Mouse (Mus musculus) thymus, postnatal 14 days (tissue): ENCODE measurements around the gene Cep104.

ENCODE experiments used
- DNase-seq: peaks from one replicate; pipeline ENCODE4 v3.0.0; 2021

Gene Cep104

DNA sequence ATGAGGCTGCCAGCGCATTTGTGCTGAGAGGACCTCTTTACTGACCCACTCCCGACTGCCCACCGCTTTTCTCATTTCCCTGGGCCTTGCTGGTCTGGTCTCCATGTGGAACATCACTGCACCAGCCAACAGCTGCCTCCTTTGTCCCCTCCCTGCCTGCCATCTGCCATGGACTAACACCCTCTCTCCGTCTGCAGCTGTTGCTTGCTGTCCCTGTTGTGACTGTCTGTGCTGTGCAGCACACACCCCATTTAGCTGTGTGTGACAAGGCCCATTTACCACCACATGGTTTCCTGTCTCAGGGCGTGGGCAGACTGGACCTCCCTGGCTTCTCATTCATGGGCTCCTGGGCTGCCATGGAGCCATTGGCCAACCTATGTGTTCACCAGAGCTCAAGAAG lies 30.5 kb downstream of the Cep104 start:
- DNase-seq: no peak

DNA sequence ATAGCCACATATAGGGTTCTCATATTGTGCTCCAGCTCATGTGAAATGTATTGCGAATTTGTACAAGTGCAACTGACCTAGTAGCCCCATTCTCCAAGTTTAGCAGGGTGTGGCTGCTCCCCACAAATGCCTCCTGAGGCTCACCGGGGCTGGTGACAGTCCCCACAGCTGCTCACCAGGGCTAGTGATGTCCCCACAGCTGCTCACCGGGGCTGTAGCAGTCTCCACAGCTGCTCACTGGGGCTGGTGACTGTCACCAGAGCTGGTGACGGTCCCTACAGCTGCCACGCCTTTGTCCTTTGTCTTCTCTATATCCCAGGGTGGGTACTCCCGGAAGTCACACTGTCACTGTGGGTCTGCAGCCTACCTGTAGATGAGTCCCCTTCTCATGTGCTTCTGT lies 31.3 kb downstream of the Cep104 start:
- DNase-seq: no peak

DNA sequence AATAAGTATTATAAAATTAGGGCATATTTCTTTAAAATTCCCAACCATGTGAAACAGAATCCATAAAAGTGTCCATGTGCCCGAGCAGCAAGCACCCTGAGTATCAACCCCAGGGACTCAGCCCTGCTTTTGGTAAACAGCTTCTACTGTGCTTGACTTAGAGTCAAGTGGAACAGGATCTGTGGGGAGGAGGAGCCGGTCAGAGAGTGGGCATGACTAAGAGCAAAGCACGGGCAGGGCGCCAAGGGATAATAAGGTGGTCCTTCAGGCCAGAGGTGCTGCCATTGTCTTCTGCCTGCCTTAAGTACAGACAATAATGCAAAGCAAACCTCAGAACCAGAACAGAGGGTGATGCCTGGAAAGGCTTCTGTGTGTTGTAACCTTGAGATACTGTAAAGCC lies 32.8 kb downstream of the Cep104 start:
- no peak for DNase-seq

DNA sequence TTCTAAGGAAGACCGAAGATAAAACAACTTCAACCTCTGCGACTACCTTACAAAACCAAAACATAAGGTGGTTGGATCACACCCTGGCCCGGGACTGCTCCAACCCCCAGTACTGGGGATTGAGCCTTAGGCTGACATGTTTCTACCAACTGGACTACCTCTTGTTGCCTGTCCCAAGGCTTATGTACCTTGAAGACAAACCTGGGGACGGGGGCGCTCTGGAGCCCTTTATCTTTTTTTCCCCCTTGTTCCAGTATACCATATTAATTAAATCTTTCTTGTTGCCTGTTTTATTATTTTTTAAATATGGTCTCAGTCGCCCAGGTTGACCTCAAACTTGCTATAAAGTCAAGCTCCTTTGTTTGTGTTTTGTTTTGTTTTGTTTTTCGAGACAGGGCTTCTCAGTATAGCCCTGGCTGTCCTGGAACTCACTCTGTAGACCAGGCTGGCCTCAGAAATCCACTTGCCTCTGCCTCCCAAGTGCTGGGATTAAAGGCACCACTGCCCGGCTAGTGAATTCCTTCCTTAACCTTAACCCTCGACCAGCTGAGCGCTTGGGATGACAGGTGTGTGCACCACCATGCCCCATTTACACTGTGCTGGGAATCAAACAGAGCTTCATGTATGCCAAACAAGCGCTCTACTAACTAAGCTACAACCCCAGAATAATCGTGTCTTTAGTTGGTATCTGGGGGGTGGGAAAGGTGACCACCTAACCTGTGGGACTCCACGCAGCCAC lies 36.1 kb downstream of the Cep104 start:
- peak; percentile 21 for DNase-seq

DNA sequence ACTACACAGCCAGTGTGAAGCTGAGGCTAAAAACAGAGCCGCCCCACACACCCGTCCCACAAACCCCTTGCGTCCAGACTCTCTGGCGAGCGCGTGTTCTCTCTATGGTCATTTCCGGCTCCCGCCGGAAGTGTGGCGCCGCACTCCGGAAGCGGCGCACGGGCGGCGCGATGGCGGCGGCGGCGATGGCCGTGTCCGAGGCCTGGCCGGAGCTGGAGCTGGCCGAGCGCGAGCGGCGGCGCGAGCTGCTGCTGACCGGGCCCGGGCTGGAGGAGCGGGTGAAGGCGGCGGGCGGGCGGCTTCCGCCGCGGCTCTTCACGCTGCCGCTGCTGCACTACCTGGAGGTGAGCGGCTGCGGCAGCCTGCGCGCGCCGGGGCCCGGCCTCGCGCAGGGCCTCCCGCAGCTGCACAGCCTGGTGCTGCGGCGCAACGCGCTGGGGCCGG lies 36.7 kb downstream of the Cep104 start, which contains the start of gene Lrrc47:
Lrrc47 (plus strand) TSS at position 86 of the 444 bp plus-strand sequence.
- peak; percentile 83 for DNase-seq

DNA sequence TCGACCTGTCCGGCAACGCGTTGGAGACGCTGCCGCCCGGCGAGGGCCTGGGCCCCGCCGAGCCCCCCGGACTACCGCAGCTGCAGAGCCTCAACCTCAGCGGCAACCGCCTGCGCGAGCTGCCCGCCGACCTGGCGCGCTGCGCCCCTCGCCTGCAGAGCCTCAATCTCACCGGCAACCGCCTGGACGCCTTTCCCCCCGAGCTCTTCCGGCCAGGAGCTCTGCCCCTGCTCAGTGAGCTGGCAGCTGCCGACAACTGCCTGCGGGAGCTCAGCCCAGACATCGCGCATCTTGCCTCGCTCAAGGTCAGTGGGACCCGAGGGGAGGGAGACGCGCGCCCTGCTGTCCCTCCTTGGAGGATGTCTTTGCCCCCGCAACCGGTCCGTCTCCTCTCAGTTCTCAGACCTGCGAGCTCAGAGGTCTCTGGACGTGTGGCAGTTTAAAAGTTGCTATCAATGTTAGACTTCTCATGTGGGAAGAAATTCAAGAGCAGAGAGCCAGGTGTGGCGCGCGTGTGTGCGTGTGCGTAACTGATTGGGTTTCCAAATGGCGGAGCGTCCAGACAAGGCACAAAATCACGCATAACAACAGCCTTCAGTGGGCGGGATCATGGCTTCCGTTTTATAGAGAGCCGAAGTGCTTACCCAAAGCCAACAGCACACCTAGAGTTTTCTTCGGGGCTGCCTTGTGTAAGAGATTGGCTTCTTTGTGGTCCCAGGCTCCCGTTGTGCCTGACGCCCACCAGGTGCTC lies 37.3 kb downstream of the Cep104 start:
- peak; percentile 47 for DNase-seq

DNA sequence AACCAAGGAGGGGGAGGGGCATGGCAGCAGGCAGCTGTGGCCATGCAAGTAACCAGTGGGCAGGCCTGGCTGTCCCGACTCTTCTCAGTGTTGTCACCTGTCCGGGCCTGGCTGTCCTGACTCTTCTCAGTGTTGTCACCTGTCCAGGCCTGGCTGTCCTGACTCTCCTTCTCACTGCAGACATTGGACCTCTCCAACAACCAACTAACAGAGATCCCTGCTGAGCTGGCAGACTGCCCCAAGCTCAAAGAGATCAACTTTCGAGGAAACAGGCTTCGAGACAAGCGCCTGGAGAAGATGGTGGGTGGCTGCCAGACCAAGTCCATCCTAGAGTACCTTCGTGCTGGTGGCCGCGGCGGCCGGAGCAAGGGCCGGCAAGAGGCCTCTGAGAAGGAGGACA lies 40.5 kb downstream of the Cep104 start:
- no peak for DNase-seq

DNA sequence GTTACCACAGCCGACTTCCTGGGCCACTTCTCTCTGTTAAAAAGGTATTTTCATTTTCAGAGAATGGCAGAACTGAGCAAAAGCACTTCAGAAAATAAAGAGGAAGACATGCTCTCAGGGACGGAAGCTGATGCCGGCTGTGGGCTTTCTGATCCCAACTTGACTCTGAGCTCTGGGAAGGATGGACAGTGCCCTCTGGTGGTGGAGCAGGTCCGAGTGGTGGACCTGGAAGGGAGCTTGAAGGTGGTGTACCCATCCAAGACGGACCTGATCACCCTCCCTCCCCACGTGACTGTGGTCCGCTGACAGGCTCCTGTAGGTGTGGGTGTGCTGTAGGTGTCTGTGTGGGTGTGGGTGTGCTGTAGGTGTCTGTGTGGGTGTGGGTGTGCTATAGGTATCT lies 44.6 kb downstream of the Cep104 start:
- DNase-seq: peak; percentile 58

DNA sequence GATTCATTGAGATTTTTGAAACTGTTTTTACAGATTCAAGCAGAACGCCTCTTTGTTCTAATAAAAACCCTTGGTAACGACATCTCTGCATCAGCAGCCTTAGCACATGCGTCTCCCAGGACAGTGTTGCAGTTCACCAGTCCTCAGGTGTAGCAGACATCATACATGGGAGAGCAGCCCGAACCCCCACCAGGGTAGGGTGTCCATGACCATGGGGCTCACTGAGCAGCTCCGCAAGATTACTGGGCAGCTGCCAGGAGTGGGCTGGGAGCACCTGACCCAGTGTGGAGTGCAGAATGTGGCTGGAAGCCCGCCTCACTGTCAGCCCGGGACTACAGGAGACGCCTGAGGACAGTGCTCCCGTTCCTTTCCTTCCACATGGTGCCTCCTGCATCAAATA lies 46.4 kb downstream of the Cep104 start:
- DNase-seq: no peak

DNA sequence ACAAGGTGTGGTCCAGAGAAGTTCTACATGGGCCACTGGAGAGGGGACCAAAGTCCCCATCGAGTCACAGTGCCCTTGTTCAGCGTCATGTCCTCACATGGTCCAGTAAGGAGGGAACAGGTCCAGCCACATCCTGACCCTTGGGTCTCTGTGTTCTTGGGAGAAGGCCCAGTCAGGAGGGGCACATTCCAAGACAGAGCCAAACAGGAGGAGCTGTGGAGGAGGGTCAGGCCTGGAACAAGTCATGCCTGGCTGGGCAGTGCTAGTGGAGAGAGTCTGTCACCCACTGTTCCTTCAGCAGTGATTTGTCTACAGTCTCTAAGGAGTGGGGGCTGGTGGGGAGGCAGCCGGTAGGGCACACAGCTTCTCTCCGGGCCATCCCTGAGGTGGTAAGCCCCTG lies 47.4 kb downstream of the Cep104 start:
- DNase-seq: no peak

DNA sequence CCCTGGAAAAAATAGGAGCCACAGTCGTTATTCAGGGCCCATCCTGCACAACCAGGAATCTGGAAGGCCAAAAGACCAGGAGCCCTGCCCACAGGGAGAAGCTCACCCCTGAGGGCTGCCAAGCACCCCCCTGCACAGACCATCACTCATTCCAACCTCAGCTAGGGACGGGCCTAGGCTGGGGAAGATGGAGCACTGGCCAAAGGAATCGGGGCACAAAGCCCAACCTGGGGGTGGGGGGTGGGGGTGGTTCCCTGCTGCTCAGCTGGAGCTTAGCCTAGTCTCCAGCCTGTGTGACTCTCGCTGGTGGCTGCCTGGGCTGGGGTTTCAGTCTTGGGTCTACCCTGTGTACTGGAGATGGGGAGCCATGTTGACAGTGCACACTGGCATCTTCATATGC lies 47.9 kb downstream of the Cep104 start:
- no peak for DNase-seq

DNA sequence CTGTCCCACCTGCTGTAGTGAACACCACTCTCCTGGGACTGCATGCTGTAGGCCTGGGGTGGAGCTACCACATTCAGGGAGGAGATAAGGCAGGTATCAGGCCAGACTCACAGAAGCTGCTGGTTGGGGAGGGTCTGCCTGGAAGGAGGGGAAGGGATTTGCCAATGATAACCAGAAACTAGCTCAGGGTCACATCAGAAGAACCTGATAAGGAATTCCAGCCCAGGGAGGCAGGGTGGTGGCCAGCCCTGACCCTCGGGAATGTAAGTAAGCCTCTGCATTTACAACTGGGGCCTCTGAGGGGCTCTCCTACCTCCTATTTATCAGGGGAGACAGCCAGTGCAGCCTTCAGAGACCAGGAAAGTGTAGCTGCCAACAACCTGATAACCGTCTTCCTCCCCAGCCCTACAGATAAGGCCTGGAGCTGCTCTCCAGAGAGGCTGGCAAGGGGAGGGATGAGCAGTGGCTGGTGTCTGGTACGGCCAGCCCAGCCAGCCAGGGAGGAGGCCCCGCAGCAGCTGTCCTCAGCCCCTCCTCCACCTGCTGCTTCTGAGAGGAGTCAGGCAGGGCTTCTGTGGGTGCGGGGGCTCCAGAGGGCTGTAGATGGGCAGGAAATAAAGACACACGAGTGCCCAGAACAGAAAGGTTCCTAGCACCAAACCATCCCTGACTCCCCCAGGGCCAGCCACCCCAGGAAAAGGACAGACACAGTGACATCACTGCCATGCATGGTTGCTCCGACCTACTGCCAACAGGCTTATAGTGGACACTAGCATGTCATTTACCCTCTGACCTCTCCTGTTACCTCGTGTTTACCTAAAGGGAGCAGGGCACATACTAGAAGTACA lies 49.0 kb downstream of the Cep104 start:
- DNase-seq: no peak

DNA sequence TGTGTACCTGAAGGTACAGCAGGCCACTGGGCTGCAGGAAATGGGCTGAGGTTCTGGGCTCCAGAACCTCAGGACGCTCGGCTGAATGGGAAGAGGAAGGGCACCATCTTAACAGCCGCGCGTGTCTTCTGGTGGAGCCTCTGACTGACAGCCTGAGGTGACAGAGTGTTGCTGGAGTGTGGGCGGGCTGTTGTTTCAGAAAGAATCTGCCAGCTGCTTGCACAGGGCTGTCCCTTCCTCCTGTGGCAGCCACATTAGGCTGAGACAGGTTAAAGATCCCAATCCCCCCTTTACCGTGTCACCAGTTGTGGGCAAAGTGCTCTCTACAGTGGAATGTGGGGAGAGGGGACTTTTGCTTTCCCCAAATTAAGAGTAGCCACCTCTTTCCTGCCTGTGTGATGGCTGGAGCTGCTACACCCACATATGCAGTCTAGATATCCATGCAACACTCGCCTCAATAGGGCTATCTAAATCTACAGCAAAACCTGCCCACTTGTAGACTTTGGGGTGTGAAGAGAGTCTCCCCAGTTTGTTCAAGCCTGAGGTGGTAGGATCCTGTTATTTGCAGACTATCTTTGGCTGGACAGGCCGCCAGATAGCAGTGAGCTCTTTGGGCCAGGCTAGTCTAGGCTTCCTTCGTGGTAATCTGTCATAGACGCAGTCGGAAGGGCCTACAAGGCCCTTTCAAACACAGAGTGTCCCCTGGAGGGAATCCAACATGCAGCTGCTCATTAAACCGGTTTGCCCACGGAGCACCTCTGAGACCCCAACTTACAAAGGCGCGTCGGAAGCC lies 49.9 kb downstream of the Cep104 start:
- no peak for DNase-seq

DNA sequence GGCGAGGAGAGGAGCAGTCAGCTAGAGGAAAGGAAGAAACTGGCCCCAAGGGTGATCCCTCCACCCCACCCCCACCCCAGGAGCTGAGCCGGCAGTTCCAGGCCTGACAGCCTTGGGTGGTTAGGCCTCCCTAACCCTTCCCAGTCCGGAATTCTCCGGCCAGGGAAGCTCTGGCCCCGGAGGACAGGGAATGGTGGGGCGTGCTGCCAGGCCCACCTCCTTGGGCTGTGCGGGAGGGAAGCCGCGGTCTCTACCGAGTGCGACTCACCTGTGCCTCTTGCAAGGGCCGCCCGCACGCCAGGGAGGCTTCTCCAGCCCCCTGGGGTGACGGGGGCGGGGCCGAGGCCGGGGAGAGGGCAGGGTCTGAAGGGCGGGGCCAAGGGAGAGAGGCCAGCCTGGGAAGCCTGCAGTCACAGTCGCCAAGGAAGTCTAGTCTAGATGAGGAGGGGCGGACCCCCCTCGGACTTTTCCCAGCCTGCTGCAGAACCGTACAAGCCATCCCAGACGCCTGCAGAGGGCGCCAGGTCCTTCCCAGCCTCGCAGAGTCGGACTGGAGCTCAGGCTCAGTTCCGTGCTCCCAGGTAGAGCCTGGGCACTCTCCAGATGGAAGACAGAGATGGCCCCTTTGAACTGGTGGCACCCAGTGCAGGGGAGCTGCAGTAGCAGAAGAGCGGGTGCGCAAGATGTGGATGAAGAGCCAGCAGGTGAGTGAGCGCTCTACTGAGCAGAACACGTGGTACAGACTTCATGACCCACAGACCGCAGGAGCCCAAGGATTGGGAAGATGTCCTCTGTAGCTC lies 50.8 kb downstream of the Cep104 start, which contains the start of gene Smim1:
Smim1 (minus strand) TSS at position 590 of the 800 bp plus-strand sequence.
- peak; percentile 36 for DNase-seq

DNA sequence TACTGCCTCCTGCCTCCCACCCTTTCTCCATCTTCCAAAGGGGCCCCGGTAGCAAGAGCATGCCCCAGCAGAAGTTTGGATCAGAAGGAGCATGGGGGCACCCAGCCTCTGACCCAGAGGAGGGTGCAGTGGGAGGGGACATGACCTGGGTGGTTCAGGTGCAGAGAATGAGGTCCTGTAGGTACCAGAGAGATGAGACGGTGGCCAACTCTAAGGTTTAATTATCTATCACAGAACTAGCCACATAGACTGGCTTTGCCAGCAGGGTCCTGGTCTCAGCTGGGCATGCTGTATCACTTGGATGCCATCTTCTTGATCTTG lies 51.4 kb downstream of the Cep104 start:
- no peak for DNase-seq

DNA sequence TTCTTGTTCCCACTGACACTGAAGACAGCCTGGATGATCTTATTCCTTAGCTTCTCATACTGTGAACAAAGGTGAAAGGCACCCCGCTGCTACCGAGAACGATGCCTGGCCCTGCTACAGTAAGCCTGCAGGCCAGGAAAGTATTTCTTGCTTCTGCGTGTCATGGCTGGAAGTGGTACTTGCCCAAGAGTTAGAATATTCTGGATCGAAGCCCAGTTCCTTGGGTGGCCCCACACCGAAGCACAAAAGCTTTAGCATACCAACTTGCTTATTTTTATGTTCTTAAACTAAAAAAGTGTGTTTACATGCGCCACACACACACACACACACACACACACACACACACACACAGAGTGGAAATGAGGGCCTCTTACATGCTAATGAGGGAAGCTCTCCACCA lies 53.1 kb downstream of the Cep104 start:
- DNase-seq: no peak

DNA sequence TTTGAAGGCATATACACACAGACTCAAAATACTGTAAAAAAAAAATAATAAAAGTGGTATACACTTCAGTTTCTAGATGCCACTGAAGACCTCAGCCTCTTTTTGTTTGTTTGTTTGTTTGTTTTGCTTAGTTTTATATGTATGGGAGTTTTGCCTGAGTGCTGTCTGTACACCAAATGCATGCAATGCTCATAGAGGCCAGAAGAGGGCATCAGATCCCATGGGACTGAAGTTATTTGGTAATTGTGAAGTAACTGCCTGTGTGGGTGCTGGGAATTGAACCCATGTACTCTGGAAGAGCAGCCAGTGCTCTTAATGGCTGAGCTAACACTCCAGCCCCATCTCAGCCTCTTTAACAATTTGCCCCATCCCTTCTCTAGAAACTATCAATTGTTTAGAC lies 53.7 kb downstream of the Cep104 start:
- no peak for DNase-seq

DNA sequence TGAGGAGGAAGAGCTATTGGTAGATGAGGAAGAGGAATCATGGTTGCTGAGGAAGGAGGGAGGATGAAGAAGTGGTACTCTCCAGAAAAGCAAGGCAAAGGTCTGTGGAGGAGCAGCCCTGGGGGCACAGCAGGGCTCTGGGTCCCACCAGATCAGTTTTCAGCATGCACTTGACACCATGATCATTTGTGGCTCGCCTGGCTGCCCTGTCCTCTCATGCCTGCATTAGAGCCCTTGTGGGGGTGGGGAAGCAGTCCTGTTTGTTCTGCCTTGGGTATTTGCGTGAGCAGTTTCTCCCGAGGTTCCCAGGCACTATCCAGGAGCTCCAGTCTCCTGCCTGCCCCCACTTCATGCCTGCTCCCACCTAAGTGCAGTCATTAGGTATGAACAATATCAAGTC lies 62.1 kb downstream of the Cep104 start:
- DNase-seq: no peak

DNA sequence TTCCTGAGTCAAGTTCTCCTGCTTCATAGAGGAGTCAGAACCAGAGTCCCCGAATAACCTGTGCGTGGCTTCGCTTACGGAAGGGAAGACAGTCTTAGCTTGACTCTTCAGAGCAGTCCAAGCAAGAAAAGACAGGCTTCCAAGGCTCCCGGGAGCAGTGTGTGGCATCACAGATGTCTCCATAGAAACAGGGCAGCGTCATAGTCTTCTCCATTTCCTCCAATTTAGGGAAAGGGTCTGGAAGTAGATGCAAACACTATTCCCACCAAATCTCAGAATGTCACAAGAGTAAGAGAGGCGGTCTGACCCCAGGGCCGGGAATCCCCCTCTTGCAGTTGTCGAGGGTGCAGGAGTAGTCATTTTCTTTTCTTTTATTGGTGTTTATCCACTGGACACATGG lies 67.6 kb downstream of the Cep104 start, which contains the start of gene Ccdc27:
Ccdc27 (minus strand) TSS at position 101 of the 400 bp plus-strand sequence.
- no peak for DNase-seq

DNA sequence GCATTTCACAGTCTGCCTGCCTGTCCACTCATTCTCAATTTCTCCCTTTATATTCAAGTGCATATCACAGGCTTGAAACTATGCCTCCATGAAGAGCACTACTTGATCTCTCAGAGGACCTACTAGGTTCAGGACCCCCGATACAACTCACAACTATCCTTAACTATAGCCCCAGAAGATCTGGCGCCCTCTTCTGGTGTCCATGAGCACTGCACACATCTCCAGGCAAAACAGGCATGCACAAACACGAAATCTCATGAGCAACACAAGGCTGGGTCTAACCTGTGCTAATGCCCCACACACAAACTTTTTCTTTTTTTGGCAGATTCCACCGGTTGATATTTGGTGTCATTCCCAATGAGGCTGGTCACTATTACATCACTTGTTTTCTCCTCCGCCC lies 70.8 kb downstream of the Cep104 start:
- no peak for DNase-seq

DNA sequence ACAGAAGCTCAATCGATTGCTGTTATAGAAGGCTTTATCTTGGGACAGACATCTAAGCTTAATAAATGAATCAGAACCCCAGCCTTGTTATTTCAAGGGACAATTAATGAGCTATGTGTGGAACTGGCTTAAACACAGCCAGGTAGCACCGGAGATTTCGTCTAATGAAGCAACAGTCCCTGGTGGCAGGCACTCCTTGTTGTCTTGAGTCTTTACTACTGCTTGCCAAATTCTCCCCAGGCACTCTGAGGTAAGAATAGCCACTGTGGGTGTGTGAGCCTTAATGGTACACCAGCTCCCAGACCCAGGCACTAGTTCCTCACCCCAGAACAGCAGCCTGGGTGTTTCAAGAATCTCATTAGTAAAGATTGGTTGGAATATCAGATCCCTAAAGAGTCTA lies 76.4 kb downstream of the Cep104 start:
- DNase-seq: no peak

DNA sequence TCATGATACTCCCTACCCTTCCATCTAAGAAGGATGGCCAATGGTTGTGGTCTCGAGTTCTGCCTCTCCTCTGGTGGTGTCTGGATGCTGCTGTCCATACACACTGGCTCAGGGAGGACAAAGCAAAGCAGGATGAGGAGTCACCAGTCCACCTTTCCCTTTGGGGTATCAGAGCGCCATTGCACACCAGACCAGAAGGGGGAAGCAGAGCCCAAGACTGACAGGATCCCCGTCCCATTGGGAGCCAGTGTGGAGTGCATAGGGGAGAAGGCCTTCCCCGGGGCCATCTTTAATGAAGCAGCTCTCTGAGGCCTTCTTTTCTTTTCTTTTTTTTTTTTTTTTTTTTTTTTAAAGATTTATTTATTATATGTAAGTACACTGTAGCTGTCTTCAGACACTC lies 78.1 kb downstream of the Cep104 start:
- no peak for DNase-seq
